9 mouse cellular contexts compared by ENCODE assay signal in genomic region chr3:53029046-53029445, GRCm38 (mm10). TPM values are rescaled to one million over a fixed set of nuclear protein-coding genes. Genes with fewer than 3 reads are reported as not detected.
DNase-seq lines count a peak whose midpoint lies in the region; ATAC-seq lines count a peak whose summit lies in the region.
"Had no signal": no experiment of that assay in that cellular context is flagged by ENCODE, and none has a peak within 500 bp of the region (broad histone marks: within the 10 kb centered on the region; RNA-seq: fewer than 3 reads in every experiment).

No protein-coding gene starts in this region.

- no peaks in the 10 kb centered on the region for H3K9me3 ChIP-seq in hindbrain, embryonic 10.5 days
- H3K9me3 ChIP-seq in hindbrain, embryonic 13.5 days, result no peaks in the 10 kb centered on the region
- no peaks in the 10 kb centered on the region for H3K9me3 ChIP-seq in midbrain, embryonic 15.5 days
- H3K9me3 ChIP-seq: liver, embryonic 15.5 days had no signal

- 27% methylated on average over 7 of the region's 7 CpGs for WGBS in hindbrain, embryonic 10.5 days
- 23% methylated on average over 7 of the region's 7 CpGs for WGBS in hindbrain, embryonic 13.5 days
- 24% methylated on average over 7 of the region's 7 CpGs for WGBS in midbrain, embryonic 15.5 days

- H3K4me1 ChIP-seq in hindbrain, embryonic 10.5 days (replicated peaks), result 0 out of 2 replicates have a peak, but pooled peaks cover 6% of the 10 kb centered on the region
- no peaks in the 10 kb centered on the region for H3K4me1 ChIP-seq in hindbrain, embryonic 13.5 days (replicated peaks)
- no peaks in the 10 kb centered on the region for H3K4me1 ChIP-seq in midbrain, embryonic 15.5 days
- H3K4me1 ChIP-seq: liver, embryonic 15.5 days had no signal

- peak; percentile 67 for DNase-seq in hindbrain, embryonic 10.5 days (ENCODE audit: low spot score)
- peak; percentile 66 to 86 for DNase-seq in adrenal gland, adult (ENCODE audit: inconsistent age in 2 of 2, low spot score in 1 of 2)
- DNase-seq in cerebellum, postnatal 4 days (ENCODE audit: low spot score in 2 of 2), result peak; percentile 67 to 75
- DNase-seq in layer of hippocampus, postnatal 36 days, result peak; percentile 56 to 62
- DNase-seq in splenic B cell, adult 2 months (ENCODE audit: low read depth, low spot score), result peak; percentile 84

- no peaks in the 10 kb centered on the region for H3K36me3 ChIP-seq in hindbrain, embryonic 10.5 days
- no peaks in the 10 kb centered on the region for H3K36me3 ChIP-seq in hindbrain, embryonic 13.5 days
- no peaks in the 10 kb centered on the region for H3K36me3 ChIP-seq in midbrain, embryonic 15.5 days (replicated peaks)
- H3K36me3 ChIP-seq in splenic B cell, adult 2 months (ENCODE audit: control insufficient read depth, insufficient read depth, low read length, poor library complexity, severe bottlenecking), result no peaks in the 10 kb centered on the region; the same call in 1 of the 2 replicates
- H3K36me3 ChIP-seq: liver, embryonic 15.5 days had no signal

- ATAC-seq in hindbrain, embryonic 13.5 days (ENCODE audit: low FRiP score), result no peak
- peak; percentile 73; the same call in 1 of the 2 replicates for ATAC-seq in granulocyte monocyte progenitor cell, adult 5-6 weeks (replicated peaks; ENCODE audit: poor library complexity, severe bottlenecking)
- peak; percentile 75; the same call in 1 of the 2 replicates for ATAC-seq in midbrain, embryonic 15.5 days (replicated peaks)

- no peak overlapping the region for H3K4me3 ChIP-seq in hindbrain, embryonic 10.5 days
- H3K4me3 ChIP-seq in hindbrain, embryonic 13.5 days, result no peak overlapping the region
- H3K4me3 ChIP-seq in midbrain, embryonic 15.5 days, result no peak overlapping the region
- H3K4me3 ChIP-seq: liver, embryonic 15.5 days had no signal

- no peak overlapping the region for H3K4me2 ChIP-seq in hindbrain, embryonic 13.5 days
- no peak overlapping the region for H3K4me2 ChIP-seq in midbrain, embryonic 15.5 days
- H3K4me2 ChIP-seq: liver, embryonic 15.5 days had no signal

- H3K27ac ChIP-seq in hindbrain, embryonic 10.5 days, result no peak overlapping the region
- no peak overlapping the region for H3K27ac ChIP-seq in hindbrain, embryonic 13.5 days
- no peak overlapping the region for H3K27ac ChIP-seq in midbrain, embryonic 15.5 days
- H3K27ac ChIP-seq: liver, embryonic 15.5 days had no signal

- H3K9ac ChIP-seq in hindbrain, embryonic 13.5 days, result no peak overlapping the region
- H3K9ac ChIP-seq in midbrain, embryonic 15.5 days, result no peak overlapping the region
- H3K9ac ChIP-seq: liver, embryonic 15.5 days had no signal

- H3K27me3 ChIP-seq in hindbrain, embryonic 10.5 days (ENCODE audit: insufficient read depth, poor library complexity, severe bottlenecking), result peaks cover 5% of the 10 kb centered on the region
- H3K27me3 ChIP-seq in hindbrain, embryonic 13.5 days, result peaks cover 4% of the 10 kb centered on the region; the same call in 1 of the 2 replicates
- H3K27me3 ChIP-seq in midbrain, embryonic 15.5 days (replicated peaks), result no peaks in the 10 kb centered on the region
- no peaks in the 10 kb centered on the region for H3K27me3 ChIP-seq in splenic B cell, adult 2 months (ENCODE audit: control insufficient read depth, insufficient read depth, low read length, poor library complexity, severe bottlenecking)

RNA-seq across cellular contexts. Expression of gene Cog6, which starts 12.0 kb away (rescaled TPM):
- polyA plus RNA-seq in hindbrain, embryonic 10.5 days (2016; fragmentation: Nextera tagmentation; extraction: Ambion mirVana), result 39.3 and 39.9 TPM in 2 replicates
- polyA plus RNA-seq in hindbrain, embryonic 13.5 days (2015; fragmentation: Nextera tagmentation; extraction: Ambion mirVana), result 53.5 and 57.6 TPM in 2 replicates
- 17.6 and 20.6 TPM in 2 replicates for total RNA-seq in granulocyte monocyte progenitor cell, adult 5-6 weeks (2014; fragmentation: Nextera tagmentation)
- total RNA-seq in granulocyte monocyte progenitor cell, adult 5-6 weeks (2017), result 20.0 and 27.8 TPM in 2 replicates
- total RNA-seq in layer of hippocampus, postnatal 36 days (2021), result 10 to 100 TPM; 41.3 to 44.7 TPM
- 59.6 and 63.8 TPM in 2 replicates for polyA plus RNA-seq in midbrain, embryonic 15.5 days (2015; fragmentation: Nextera tagmentation; extraction: Ambion mirVana)

RNA-seq across cellular contexts. Expression of gene Lhfp, which starts 12.3 kb away (rescaled TPM):
- polyA plus RNA-seq in hindbrain, embryonic 10.5 days (2016; fragmentation: Nextera tagmentation; extraction: Ambion mirVana), result 51.6 and 57.0 TPM in 2 replicates
- polyA plus RNA-seq in hindbrain, embryonic 13.5 days (2015; fragmentation: Nextera tagmentation; extraction: Ambion mirVana), result 67.6 and 67.8 TPM in 2 replicates
- not detected in 2 replicates for total RNA-seq in granulocyte monocyte progenitor cell, adult 5-6 weeks (2014; fragmentation: Nextera tagmentation)
- not detected in 2 replicates for total RNA-seq in granulocyte monocyte progenitor cell, adult 5-6 weeks (2017)
- 10 to 100 TPM; 18.1 to 19.9 TPM for total RNA-seq in layer of hippocampus, postnatal 36 days (2021)
- polyA plus RNA-seq in midbrain, embryonic 15.5 days (2015; fragmentation: Nextera tagmentation; extraction: Ambion mirVana), result 64.8 and 65.0 TPM in 2 replicates
